Mouse (Mus musculus) embryonic fibroblast, embryonic 13.5 days (primary cell): Measurements from ENCODE around the gene Acap1.

Experiments
- CTCF ChIP-seq: IDR thresholded peaks from 2 replicates; pipeline ENCODE4 v1.5.1; 2011; ENCODE audit warnings: mild to moderate bottlenecking, control low read depth, low read length, moderate library complexity, borderline replicate concordance; ENCODE audit not compliant: insufficient read depth
- POLR2A ChIP-seq: IDR thresholded peaks from 2 replicates; pipeline ENCODE4 v1.6.1; 2011; ENCODE audit warnings: low read depth, mild to moderate bottlenecking, control low read depth, low read length, moderate library complexity

- TF ChIP-seq CTCF (no peak), POLR2A (no peak)
These were observed 3.9 kb downstream of the Acap1 start for GRCm38 (mm10) chr11:69891482-69891881.
